Comparison of ENCODE assay signal across 18 mouse cellular contexts in the genomic region with DNA sequence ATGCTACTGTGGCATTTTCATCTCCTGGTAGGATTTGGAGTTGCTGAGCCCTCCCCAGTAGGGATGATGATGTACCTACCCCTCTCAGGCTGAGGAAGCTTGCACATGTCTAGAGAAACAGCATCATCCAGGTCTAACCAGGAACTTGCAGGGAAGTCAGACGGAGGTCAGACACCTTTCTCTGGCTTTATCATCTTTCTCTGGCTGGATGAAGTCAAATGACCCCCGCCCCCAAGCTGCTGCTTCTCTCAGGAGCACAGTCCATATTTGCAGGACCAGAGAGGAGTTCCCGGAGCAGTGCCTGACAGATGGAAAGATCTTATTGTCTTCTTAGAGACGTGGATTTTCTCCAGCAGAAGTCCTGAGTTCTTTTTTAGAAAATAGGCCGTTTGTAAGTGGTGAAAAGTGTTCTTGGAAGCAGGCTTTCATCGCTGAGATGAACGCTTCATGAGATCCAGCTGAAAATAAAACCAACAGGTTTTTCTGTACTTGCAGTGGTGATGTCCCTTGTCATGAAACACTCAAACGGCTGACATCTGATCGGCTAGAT.
"Had no signal": no experiment of that assay in that cellular context is flagged by ENCODE, and none has a peak within 500 bp of the region (broad histone marks: within the 10 kb centered on the region; RNA-seq: fewer than 3 reads in every experiment).

No protein-coding gene starts in this region.

- H3K27me3 ChIP-seq: midbrain, embryonic 12.5 days; neural tube, embryonic 13.5 days; neural tube, embryonic 15.5 days had no signal

- DNase-seq: lung, adult 18-20 months; lung, embryonic 14.5 days; lung, postnatal 10 days; lung, postnatal 4 days; midbrain, embryonic 14.5 days; retina, postnatal 1 day; right cerebral cortex, adult 18-20 months; right cerebral cortex, postnatal 25 days; right cerebral cortex, postnatal 4 days; spleen, adult 18-20 months; thymus, adult 18-20 months; thymus, postnatal 14 days; thymus, postnatal 36 days had no signal

- ATAC-seq: midbrain, embryonic 16.5 days had no signal

- H3K36me3 ChIP-seq: midbrain, embryonic 12.5 days; neural tube, embryonic 13.5 days; neural tube, embryonic 15.5 days had no signal

- H3K4me3 ChIP-seq: midbrain, embryonic 12.5 days; myocyte; neural tube, embryonic 13.5 days; neural tube, embryonic 15.5 days had no signal

- H3K9me3 ChIP-seq: midbrain, embryonic 12.5 days; neural tube, embryonic 15.5 days had no signal

- H3K9ac ChIP-seq: lung, embryonic 14.5 days; midbrain, embryonic 12.5 days; neural tube, embryonic 13.5 days; neural tube, embryonic 15.5 days had no signal

- H3K4me2 ChIP-seq: lung, embryonic 14.5 days; midbrain, embryonic 12.5 days; neural tube, embryonic 13.5 days; neural tube, embryonic 15.5 days had no signal

- H3K27ac ChIP-seq: midbrain, embryonic 12.5 days; neural tube, embryonic 13.5 days; neural tube, embryonic 15.5 days had no signal
